Mouse (Mus musculus) heart, embryonic 14.5 days (tissue): ENCODE data around the gene Crat. TPM values are rescaled to one million over a fixed set of nuclear protein-coding genes. Genes with fewer than 3 reads are reported as not detected.
A peak's percentile ranks its signal among the peaks of the same experiment; 100 is the strongest.

Experiments used
- ATAC-seq: fragments of 200-750 bp; cut with Nextera tagmentation; 2 replicates; pipeline ENCODE4 v1.8.0; 2017; ENCODE audit warnings: low read depth, moderate TSS enrichment; ENCODE audit not compliant: insufficient number of reproducible peaks, insufficient read depth, low FRiP score
- H3K27ac ChIP-seq, 2 experiments: fragments of 200-500 bp in 1 of 2; fragments of 300-500 bp in 1 of 2; sonication (generic) in 1 of 2; replicated peaks in 1 of 2; 2 replicates each; pipeline ENCODE4 v1.5.1; 2012 to 2014; ENCODE audit warnings: low read depth in 2 of 2, low read length in 2 of 2, control low read depth in 1 of 2, mild to moderate bottlenecking in 1 of 2, mixed read lengths in 1 of 2; ENCODE audit not compliant: control insufficient read depth in 1 of 2, insufficient read depth in 1 of 2
- H3K27me3 ChIP-seq: fragments of 300-500 bp; sonication (generic); 2 replicates; pipeline ENCODE4 v1.6.1; 2014; ENCODE audit warnings: mild to moderate bottlenecking, low read length, control low read depth; ENCODE audit not compliant: control insufficient read depth, insufficient read depth
- H3K36me3 ChIP-seq: fragments of 300-500 bp; sonication (generic); 2 replicates; pipeline ENCODE4 v1.6.1; 2014; ENCODE audit warnings: mild to moderate bottlenecking, control low read depth, low read length, mixed read lengths; ENCODE audit not compliant: control insufficient read depth, insufficient read depth
- H3K4me1 ChIP-seq, 2 experiments: fragments of 200-500 bp in 1 of 2; fragments of 300-500 bp in 1 of 2; sonication (generic) in 1 of 2; 2 replicates each; pipeline ENCODE4 v1.6.1; 2012 to 2014; ENCODE audit warnings: low read length in 2 of 2, control low read depth in 1 of 2, mixed read lengths in 1 of 2; ENCODE audit not compliant: control insufficient read depth in 2 of 2, insufficient read depth in 2 of 2
- H3K4me2 ChIP-seq: fragments of 300-500 bp; sonication (generic); 2 replicates; pipeline ENCODE4 v1.6.1; 2014; ENCODE audit warnings: mild to moderate bottlenecking, low read length
- H3K4me3 ChIP-seq, 2 experiments: fragments of 200-500 bp in 1 of 2; fragments of 300-500 bp in 1 of 2; sonication (generic) in 1 of 2; 2 replicates each; pipeline ENCODE4 v1.5.1; 2012 to 2014; ENCODE audit warnings: low read length in 2 of 2, mild to moderate bottlenecking in 2 of 2, control low read depth in 1 of 2, low read depth in 1 of 2, moderate library complexity in 1 of 2; ENCODE audit not compliant: control insufficient read depth in 1 of 2, insufficient read depth in 1 of 2
- H3K9ac ChIP-seq: fragments of 300-500 bp; sonication (generic); 2 replicates; pipeline ENCODE4 v1.6.1; 2014; ENCODE audit warnings: mild to moderate bottlenecking, low read length
- H3K9me3 ChIP-seq: fragments of 300-500 bp; sonication (generic); 2 replicates; pipeline ENCODE4 v1.6.1; 2016; ENCODE audit warnings: low read length, control low read depth; ENCODE audit not compliant: control insufficient read depth
- WGBS: fragments of 180-500 bp; shearing (Covaris S2); extraction: QIAGEN DNeasy Blood & Tissue Kit; methylation state at CpG from one replicate; pipeline ENCODE4 v1.1.7; 2014; 5-methylcytosine and 5-hydroxymethylcytosine counted together
- polyA plus RNA-seq: library from polyadenylated mRNA; unstranded; fragments of >200 nt; fragmentation: Nextera tagmentation; extraction: Ambion mirVana; gene quantifications from 2 replicates; pipeline ENCODE4 v1.2.1, GENCODE M21; 2014

Crat gene
- polyA plus RNA-seq, result 127 and 135 TPM in 2 replicates

- H3K9ac ChIP-seq, result peak within 1 kb of the TSS; percentile 95
- peak within 1 kb of the TSS; percentile 95 to 97 for H3K27ac ChIP-seq
- ATAC-seq, result peak; percentile 90
- H3K36me3 ChIP-seq, result peaks cover 27% of the 10 kb centered on the region
- H3K4me2 ChIP-seq, result peak within 1 kb of the TSS; percentile 86
- H3K4me1 ChIP-seq, result peaks cover 26 to 45% of the 10 kb centered on the region in 2 experiments
- H3K4me3 ChIP-seq, result peak within 1 kb of the TSS; percentile 86 to 88
- H3K27me3 ChIP-seq, result no peaks in the 10 kb centered on the region
- 1% methylated on average over 58 of the region's 58 CpGs for WGBS
- H3K9me3 ChIP-seq, result no peaks in the 10 kb centered on the region
Measured at GRCm38 (mm10) chr2:30415157-30415935, at the start of gene Crat. Gene Crat (minus strand): TSS chr2:30415813.

GRCm38 (mm10) chr2:30464411-30464810 is 48.8 kb upstream of the Crat start:
- peak overlapping the region; percentile 84 to 86 for H3K27ac ChIP-seq
- H3K9me3 ChIP-seq, result no peaks in the 10 kb centered on the region
- H3K4me3 ChIP-seq, result peak overlapping the region; percentile 22 to 39
- peak overlapping the region; percentile 64 for H3K9ac ChIP-seq
- peak overlapping the region; percentile 71 for H3K4me2 ChIP-seq
- H3K27me3 ChIP-seq, result no peaks in the 10 kb centered on the region
- ATAC-seq, result no peak
- H3K4me1 ChIP-seq, result peaks cover 13 to 39% of the 10 kb centered on the region in 2 experiments
- 27% methylated on average over 5 of the region's 5 CpGs for WGBS
- no peaks in the 10 kb centered on the region for H3K36me3 ChIP-seq

- peak overlapping the region; percentile 22 to 39 for H3K4me3 ChIP-seq
- peak; percentile 91 for ATAC-seq
- no peaks in the 10 kb centered on the region for H3K36me3 ChIP-seq
- H3K9ac ChIP-seq, result peak overlapping the region; percentile 64
- H3K4me1 ChIP-seq, result peaks cover 10 to 35% of the 10 kb centered on the region in 2 experiments
- peak overlapping the region; percentile 71 for H3K4me2 ChIP-seq
- peak overlapping the region; percentile 84 to 86 for H3K27ac ChIP-seq
- H3K9me3 ChIP-seq, result no peaks in the 10 kb centered on the region
- 1% methylated on average over 9 of the region's 9 CpGs for WGBS
- H3K27me3 ChIP-seq, result no peaks in the 10 kb centered on the region
Measured at GRCm38 (mm10) chr2:30463904-30464330, 48.3 kb upstream of the Crat start.

- H3K9me3 ChIP-seq, result no peaks in the 10 kb centered on the region
- H3K4me1 ChIP-seq, result peaks cover 10 to 33% of the 10 kb centered on the region in 2 experiments
- peak overlapping the region; percentile 84 to 86 for H3K27ac ChIP-seq
- peak overlapping the region; percentile 71 for H3K4me2 ChIP-seq
- WGBS, result 17% methylated on average over 5 of the region's 5 CpGs
- no peaks in the 10 kb centered on the region for H3K36me3 ChIP-seq
- H3K9ac ChIP-seq, result peak overlapping the region; percentile 64
- ATAC-seq, result 0 out of 2 replicates have a peak, but pooled peaks have one; percentile 2
- no peaks in the 10 kb centered on the region for H3K27me3 ChIP-seq
- peak overlapping the region in 1 of 2 experiments; percentile 22; a peak in 1 of 4 replicates for H3K4me3 ChIP-seq
Measured at GRCm38 (mm10) chr2:30463341-30463761, 47.7 kb upstream of the Crat start.

GRCm38 (mm10) chr2:30459241-30459640 is 43.6 kb upstream of the Crat start:
- WGBS, result 87% methylated on average over 6 of the region's 6 CpGs
- peaks cover 4% of the 10 kb centered on the region; the same call in 1 of the 2 replicates for H3K36me3 ChIP-seq
- no peak overlapping the region for H3K4me3 ChIP-seq
- no peak overlapping the region for H3K27ac ChIP-seq
- H3K4me1 ChIP-seq, result peaks cover 27 to 34% of the 10 kb centered on the region in 2 experiments
- no peaks in the 10 kb centered on the region for H3K9me3 ChIP-seq
- no peak overlapping the region for H3K4me2 ChIP-seq
- H3K9ac ChIP-seq, result no peak overlapping the region
- no peak for ATAC-seq
- no peaks in the 10 kb centered on the region for H3K27me3 ChIP-seq

- 83% methylated on average over 6 of the region's 6 CpGs for WGBS
- Histone ChIP-seq H3K4me1 (peaks cover 22 to 27% of the 10 kb centered on the region in 2 experiments), H3K4me3 (no peak overlapping the region), H3K27me3 (no peaks in the 10 kb centered on the region), H3K27ac (peak overlapping the region in 1 of 2 experiments; percentile 25; a peak in 1 of 4 replicates), H3K9me3 (no peaks in the 10 kb centered on the region), H3K36me3 (peaks cover 11% of the 10 kb centered on the region; the same call in 1 of the 2 replicates), H3K9ac (no peak overlapping the region), H3K4me2 (no peak overlapping the region)
- no peak for ATAC-seq
Measured at GRCm38 (mm10) chr2:30458349-30458748, 42.7 kb upstream of the Crat start.

GRCm38 (mm10) chr2:30456104-30456980 is 40.7 kb upstream of the Crat start:
- ATAC-seq, result no peak
- Histone ChIP-seq H3K4me2 (no peak overlapping the region), H3K27me3 (no peaks in the 10 kb centered on the region), H3K9me3 (no peaks in the 10 kb centered on the region), H3K4me3 (no peak overlapping the region), H3K9ac (peak overlapping the region; percentile 56), H3K4me1 (peaks cover 18 to 21% of the 10 kb centered on the region in 2 experiments), H3K27ac (peak overlapping the region; percentile 18 to 61), H3K36me3 (peaks cover 16% of the 10 kb centered on the region; the same call in 1 of the 2 replicates)
- 44% methylated on average over 13 of the region's 13 CpGs for WGBS
